Mouse (Mus musculus) ES-E14 (cell line): ENCODE measurements at regions not wholly inside any gene's neighbourhood (a gene's known extent, or its start where the extent isn't known, plus 50 kb on each side); places are given as distances from the start of the nearest gene placed in this dataset.

ENCODE experiments used
- HCFC1 ChIP-seq: IDR thresholded peaks from 2 replicates; pipeline ENCODE4 v1.6.1; 2012; ENCODE audit warnings: low read length, inconsistent platforms, borderline replicate concordance; ENCODE audit not compliant: insufficient read depth
- MAFK ChIP-seq: IDR thresholded peaks from 2 replicates; pipeline ENCODE4 v1.6.1; 2014; ENCODE audit warnings: mild to moderate bottlenecking, low read depth, low read length, inconsistent platforms; ENCODE audit not compliant: insufficient read depth
- ZC3H11A ChIP-seq: IDR thresholded peaks from 2 replicates; pipeline ENCODE4 v1.6.1; 2012; ENCODE audit warnings: low read depth, mild to moderate bottlenecking, inconsistent platforms, low read length, borderline replicate concordance

DNA sequence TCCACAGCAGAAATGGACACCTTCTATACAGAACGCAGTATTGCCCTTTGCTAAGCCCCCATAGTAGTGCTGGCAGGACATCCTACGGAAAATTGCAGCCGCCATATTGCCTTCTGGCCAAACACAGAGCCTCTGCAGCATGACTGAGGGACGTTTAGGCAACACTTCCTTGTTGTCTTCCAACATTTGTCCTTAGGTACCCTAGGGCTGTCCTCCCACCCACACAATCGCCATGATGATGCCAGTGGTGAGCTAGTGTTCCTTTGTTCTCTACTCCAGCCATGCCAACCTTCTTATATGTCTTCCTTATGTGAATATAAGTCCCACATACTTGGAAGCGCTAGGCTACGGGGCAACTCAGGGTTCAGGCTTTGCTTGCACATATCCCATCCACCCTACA is 375.0 kb upstream of the Pik3r1 start:
- no peak for TF ChIP-seq HCFC1
- TF ChIP-seq ZC3H11A, result no peak
- no peak for TF ChIP-seq MAFK
